Mouse (Mus musculus) heart, postnatal 14 days (tissue): Measurements from ENCODE around the gene Pitpnc1. TPM values are rescaled to one million over a fixed set of nuclear protein-coding genes. Genes with fewer than 3 reads are reported as not detected.

Experiments used
- DNase-seq, 2 experiments: peaks; one replicate each; pipeline ENCODE4 v3.0.0; 2021 to 2022
- intact Hi-C: fragments of 180-260 bp; cut with DNase I; formaldehyde crosslinking; loops from one replicate; pipeline ENCODE4 v1.15.1; 2025
- total RNA-seq, 2 experiments: library from RNA; stranded (reverse); gene quantifications; 2 replicates each; pipeline ENCODE4 v1.2.3; 2021

Gene Pitpnc1
- total RNA-seq, 2 experiments from 2014 or later: 67.9 to 68.4 TPM

DNA sequence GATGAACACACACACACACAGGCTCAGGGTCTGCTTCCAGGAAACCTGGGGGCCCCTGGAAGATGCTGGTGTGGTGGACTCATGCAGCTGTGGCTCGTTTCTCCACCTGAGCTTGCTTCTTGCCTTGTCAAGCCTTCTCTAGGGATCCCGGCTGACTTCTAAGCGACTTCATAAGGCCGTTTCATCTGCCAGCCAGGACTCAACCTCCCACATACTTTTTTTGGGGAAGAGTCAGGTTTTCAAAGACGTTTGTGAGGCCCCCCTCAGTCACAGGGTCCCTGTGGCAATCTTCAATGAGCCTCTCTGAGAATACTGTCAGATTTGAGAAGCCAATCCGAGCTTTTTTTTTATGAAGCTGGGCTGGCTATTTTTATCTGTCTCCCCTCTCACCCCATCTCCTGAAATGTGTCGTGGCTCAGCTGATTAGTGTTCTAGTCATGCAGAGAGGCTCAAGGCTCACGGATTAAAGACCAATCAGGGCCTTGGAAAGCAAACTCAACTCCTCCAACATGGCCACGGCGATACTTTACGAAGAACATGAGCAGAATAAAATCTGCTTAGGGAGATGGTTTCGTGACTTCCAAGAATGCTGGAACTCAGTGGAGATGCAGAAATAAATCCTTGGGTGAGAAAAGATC is 247.8 kb downstream of the Pitpnc1 start:
- DNase-seq: no peak
- intact Hi-C loops: no loop called here

GRCm38 (mm10) chr11:107215111-107215510 is 255.4 kb downstream of the Pitpnc1 start:
- intact Hi-C loops: no loop called here
- DNase-seq: no peak

- DNase-seq: peak in 1 of 2 experiments; percentile 29
- intact Hi-C loops: loop anchor here (1.0 to 5.0 kb wide), 2 partner anchors 169 to 259 kb away; no protein-coding TSS in a partner anchor
Measured at GRCm38 (mm10) chr11:107213745-107214144, 256.8 kb downstream of the Pitpnc1 start.

DNA sequence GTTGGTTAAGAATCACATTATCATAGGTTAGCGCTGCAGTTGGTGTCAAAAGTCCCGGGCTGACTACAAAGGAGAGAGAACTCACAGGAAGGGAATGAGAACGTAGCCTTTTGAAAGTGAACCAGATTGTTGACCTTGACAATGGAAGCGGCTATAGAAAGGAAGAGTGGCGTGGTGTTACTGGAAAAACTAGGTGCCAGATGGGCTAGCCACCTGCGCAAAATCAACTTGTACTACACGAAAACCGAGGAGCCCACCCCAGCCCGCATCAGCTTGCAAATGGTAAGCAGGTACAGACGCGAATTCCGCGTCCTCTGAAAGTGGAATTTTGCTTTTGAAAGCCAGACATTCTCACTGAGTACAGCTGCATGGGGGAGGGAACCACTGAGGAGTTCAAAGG is 260.7 kb downstream of the Pitpnc1 start:
- intact Hi-C loops: loop anchor here (5.0 kb wide), 1 partner anchor 172 kb away; no protein-coding TSS in a partner anchor
- DNase-seq: no peak

GRCm38 (mm10) chr11:107201773-107202172 is 268.7 kb downstream of the Pitpnc1 start:
- intact Hi-C loops: no loop called here
- peak; percentile 25 to 28 for DNase-seq

DNA sequence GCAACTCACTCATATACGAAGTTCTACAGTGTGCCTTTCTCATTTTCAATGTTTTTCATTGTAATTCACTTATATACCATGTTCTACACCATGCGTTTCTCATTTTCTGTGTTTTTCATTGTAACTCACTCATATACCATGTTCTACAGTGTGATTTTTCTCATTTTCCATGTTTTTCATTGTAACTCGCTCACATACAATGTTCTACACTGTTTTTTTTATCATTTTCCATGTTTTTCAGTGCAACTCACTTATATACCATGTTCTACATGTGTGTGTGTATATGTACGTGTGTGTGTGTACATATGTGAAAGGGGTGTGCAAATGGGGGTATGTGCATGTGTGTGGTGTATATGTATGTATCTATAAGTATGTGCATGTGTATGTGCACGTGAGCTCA is 271.2 kb downstream of the Pitpnc1 start:
- no peak for DNase-seq

GRCm38 (mm10) chr11:107195334-107195733 is 275.2 kb downstream of the Pitpnc1 start:
- peak in 1 of 2 experiments; percentile 10 for DNase-seq
- intact Hi-C loops: no loop called here

More for the DNA sequence above, 271.2 kb downstream of the Pitpnc1 start:
- intact Hi-C loops: no loop called here

- intact Hi-C loops: no loop called here
- DNase-seq: peak; percentile 30 to 35
Measured at GRCm38 (mm10) chr11:107190376-107190775, 280.1 kb downstream of the Pitpnc1 start.

GRCm38 (mm10) chr11:107188565-107189552 is 281.6 kb downstream of the Pitpnc1 start, which contains the start of gene Nol11:
Nol11 (minus strand) TSS chr11:107189381.
- DNase-seq: peak; percentile 97 to 99
- intact Hi-C loops: no loop called here

- intact Hi-C loops: no loop called here
- no peak for DNase-seq
Measured at GRCm38 (mm10) chr11:107183777-107184176, 286.7 kb downstream of the Pitpnc1 start.

- intact Hi-C loops: no loop called here
- DNase-seq: no peak
Measured at GRCm38 (mm10) chr11:107161215-107161614, 309.3 kb downstream of the Pitpnc1 start.

- DNase-seq: no peak
- intact Hi-C loops: no loop called here
Measured at GRCm38 (mm10) chr11:107159034-107159433, 311.5 kb downstream of the Pitpnc1 start.

Other genes starting within 250 kb of the Pitpnc1 start
- gene Psmd12, start 8.8 kb upstream of the Pitpnc1 start, total RNA-seq: 10 to 100 TPM; 81.7 to 84.0 TPM
- 10 to 100 TPM; 28.6 to 29.6 TPM for gene Helz, start 77.2 kb upstream of the Pitpnc1 start, total RNA-seq
- gene Cacng1, start 245.8 kb upstream of the Pitpnc1 start, total RNA-seq: not detected